Mouse (Mus musculus) 3134 (cell line): ENCODE measurements around the gene Ppfibp1.

Experiments
- DNase-seq: peaks from one replicate; pipeline ENCODE4 v3.0.0-alpha.2; 2011; ENCODE audit warnings: low spot score; ENCODE audit not compliant: insufficient read length; ENCODE audit errors: extremely low read depth

Ppfibp1 gene

DNA sequence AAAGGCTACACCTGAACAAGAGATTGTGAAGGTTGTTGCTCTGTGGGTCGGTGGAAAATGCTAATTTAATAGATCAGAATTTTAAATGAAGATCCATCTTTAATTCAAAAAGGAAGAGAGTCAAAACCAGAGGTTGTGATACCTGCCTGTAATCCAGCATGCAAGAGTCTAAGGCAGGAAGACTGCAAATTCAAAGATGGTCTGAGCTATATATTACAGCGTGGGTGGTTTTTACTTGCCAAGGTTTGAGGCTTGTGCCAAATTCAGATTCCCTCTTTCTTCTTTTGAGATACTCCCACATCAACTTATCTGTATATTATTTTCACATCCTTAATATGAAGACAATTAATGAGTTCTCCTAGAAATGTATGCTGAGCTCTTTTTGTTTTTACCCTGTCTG lies 140.1 kb downstream of the Ppfibp1 start:
- DNase-seq: no peak

DNA sequence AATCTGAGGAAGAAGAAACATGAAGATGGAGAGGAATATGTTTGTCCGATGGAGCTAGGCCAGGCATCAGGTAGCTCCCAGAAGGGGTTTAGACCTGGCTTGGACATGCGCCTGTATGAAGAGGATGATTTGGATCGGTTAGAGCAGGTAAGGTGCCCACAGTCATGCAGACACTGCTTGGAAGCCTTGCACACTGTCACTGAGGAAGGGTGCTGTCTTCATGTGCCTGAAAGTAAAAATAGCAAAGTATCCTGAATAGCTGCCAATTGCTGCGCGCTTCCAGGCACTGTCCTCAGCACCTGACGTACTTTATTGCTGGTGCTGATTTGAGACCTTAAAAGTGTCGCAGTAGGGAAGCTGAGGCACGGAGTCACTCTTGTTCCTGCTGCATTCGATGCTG lies 141.3 kb downstream of the Ppfibp1 start:
- DNase-seq: no peak

GRCm38 (mm10) chr6:147030096-147030885 lies 142.0 kb downstream of the Ppfibp1 start:
- no peak for DNase-seq

GRCm38 (mm10) chr6:147032303-147032925 lies 144.1 kb downstream of the Ppfibp1 start, which contains the start of gene Rep15:
Rep15 (plus strand) TSS chr6:147032584.
- DNase-seq: no peak

DNA sequence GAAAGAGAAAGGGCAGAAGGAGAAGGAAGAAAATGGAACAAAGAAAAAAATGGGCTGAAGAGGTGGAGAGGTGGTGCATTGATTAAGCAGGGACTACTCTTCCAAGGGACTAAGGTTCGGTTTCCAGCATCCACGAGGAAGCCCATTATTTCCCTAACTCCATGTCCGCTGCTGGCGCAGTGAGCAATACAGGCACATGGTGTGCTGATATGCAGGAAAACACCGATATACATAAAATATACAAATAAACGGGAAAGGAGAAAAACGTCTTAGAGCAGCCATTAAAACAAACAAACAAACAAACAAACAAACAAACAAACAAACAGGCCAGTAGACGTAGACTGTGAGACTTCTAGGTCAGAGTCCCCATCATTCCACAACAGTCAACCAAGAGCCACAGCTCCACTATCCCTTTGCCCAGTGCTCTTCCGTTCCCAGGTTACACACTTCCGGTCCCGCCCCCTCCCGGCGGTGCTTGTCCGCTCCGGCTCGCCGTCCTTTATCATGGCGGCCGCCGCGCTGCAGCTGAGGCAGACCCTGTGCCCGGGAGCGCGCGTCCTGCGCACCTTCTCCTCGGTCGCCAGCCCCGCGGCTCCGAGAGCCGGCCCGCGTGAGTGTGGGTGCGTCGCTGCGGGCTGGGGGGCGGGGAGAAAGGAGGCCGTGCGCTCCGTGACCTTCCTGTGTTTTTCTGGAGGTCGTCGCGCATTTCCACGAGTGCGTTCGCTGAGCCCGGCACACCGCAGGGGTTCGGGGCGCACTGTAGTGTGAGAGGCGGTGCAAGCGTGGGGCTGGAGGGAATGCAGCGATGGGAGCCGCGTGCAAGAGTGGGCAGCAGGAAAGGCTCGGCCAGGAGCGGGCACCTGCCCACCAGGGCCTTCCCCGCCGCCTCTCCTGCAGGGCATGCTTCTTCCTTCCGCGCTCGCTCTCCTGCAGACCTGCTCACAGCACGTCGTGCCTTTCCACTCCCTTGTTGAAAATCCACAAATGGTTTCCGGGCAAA lies 154.3 kb downstream of the Ppfibp1 start, which contains the start of gene Mrps35:
TSS of gene Mrps35 (plus strand) at position 474 of the 1,000 bp plus-strand sequence.
- peak; percentile 91 for DNase-seq

DNA sequence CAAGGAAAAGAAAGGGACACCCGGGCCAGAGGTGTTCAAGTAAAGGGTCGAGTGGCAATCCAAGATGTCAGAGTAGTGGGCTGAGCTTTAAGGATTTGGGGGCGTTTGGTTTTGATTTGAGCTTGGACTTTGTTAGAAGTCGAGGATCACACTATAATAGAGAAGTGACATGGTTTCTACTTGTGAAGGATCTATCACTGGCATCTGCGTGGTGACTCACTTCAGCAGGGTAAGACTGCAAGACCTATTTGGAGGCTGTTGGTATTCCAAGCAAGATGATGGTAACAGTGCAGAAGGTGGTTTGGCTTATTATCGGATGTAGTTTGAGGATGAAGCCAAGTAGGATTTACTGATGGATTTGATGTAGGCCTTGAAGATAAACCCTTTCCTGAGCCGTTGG lies 155.3 kb downstream of the Ppfibp1 start:
- DNase-seq: no peak

DNA sequence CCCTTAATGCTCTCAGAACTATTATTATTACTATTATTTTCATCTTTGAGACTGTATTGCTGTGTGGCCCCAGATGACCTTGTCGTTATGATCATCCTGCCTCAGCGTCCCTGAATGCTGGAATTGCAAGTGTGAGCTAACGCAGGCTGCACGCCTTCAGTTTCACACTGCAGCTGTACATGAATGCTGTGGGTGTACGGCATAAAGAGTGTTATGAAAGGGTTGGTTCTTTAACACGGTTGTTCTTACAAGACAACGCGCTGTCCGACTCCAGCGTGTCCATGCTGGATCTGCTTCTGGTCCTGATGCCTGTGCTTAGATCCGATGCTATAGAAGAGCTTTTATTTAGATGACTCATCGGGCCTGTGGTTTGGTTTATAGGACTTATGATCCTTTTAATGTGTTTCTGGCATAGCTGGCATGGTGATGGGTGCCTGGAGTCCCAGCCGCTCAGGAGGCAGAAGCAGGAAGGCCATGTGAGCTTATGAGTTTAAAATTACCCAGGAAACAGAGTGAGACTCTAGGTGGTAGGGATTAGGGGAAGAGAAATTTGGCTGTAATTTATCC lies 161.0 kb downstream of the Ppfibp1 start:
- DNase-seq: peak; percentile 29

- DNase-seq: no peak
Observed at GRCm38 (mm10) chr6:147051666-147052065, 163.4 kb downstream of the Ppfibp1 start.

GRCm38 (mm10) chr6:147052440-147052839 lies 164.2 kb downstream of the Ppfibp1 start:
- DNase-seq: no peak

- no peak for DNase-seq
Observed at GRCm38 (mm10) chr6:147053785-147054646, 165.7 kb downstream of the Ppfibp1 start.

GRCm38 (mm10) chr6:147055374-147055977 lies 167.2 kb downstream of the Ppfibp1 start:
- DNase-seq: no peak

DNA sequence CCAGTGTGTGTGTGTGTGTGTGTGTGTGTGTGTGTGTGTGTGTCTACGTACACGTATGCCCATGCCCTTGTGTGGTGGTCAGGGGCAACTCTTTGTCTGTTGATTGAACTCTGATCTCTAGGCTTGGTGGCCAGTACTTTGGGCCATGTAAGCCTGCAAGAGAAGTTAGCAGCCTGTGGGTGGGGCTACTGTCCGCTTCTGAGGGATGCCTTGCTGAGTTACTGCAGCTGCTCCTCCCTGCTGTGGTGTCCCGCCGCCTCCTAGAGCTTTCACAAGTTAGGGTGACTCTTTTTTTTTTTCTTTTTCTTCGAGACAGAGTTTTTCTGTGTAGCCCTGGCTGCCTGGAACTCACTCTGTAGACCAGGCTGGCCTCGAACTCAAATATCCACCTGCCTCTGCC lies 171.0 kb downstream of the Ppfibp1 start:
- DNase-seq: no peak

DNA sequence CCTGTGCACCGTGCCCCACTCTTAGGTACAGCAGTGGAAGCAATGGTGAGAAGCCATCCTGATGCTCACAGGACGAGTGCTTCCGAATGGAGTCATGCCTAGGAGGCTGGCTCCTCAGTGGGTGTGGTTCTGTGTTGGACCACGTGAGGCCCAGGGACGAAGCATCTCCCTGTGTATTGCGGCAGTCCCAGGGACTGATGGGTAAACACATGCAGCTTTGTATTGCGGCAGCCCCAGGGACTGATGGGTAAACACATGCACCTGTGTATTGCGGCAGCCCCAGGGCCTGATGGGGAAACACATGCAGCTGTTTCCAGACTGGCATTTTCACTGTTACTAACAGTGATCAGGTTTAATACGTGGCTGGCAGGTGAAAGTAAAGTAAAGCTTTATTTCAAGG lies 173.3 kb downstream of the Ppfibp1 start:
- DNase-seq: no peak

- no peak for DNase-seq
Observed at GRCm38 (mm10) chr6:147062034-147062433, 173.7 kb downstream of the Ppfibp1 start.

DNA sequence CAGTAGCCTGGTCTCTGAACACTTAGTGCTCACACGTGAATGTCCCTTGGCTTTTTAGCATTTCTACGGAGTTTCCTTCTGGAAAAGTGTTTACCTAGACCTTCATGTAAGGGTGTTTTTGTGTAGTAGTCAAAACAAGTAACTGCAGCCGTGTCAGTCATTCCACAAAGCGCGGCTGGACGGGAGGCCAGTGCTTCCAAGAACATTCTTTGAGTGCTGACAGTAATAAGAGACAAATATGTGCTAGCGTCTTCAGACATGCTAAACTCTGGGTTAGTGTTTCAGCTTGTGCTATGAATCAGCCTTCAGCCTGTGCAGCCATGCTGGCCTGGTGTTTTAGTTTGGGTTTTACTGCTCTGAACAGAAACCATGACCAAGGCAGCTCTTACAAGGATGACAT lies 174.4 kb downstream of the Ppfibp1 start:
- no peak for DNase-seq

GRCm38 (mm10) chr6:147064226-147064943 lies 176.1 kb downstream of the Ppfibp1 start:
- DNase-seq: no peak

GRCm38 (mm10) chr6:147064944-147065261 lies 176.6 kb downstream of the Ppfibp1 start:
- DNase-seq: no peak

- DNase-seq: no peak
Observed at GRCm38 (mm10) chr6:147075808-147076387, 187.6 kb downstream of the Ppfibp1 start.
